Mouse (Mus musculus): ENCODE results near the gene Sec1. TPM values are rescaled to one million over a fixed set of nuclear protein-coding genes. Genes with fewer than 3 reads are reported as not detected.
A peak's percentile ranks its signal among the peaks of the same experiment; 100 is the strongest.

Sec1 gene
- total RNA-seq, 2 experiments from 2014 or later = 0.20 to 0.30 TPM

GRCm38 (mm10) chr7:45719738-45720412, 25.7 kb upstream of the Sec1 start:
- no peak for DNase-seq (ENCODE audit: low spot score in 2 of 2)
- intact Hi-C loops (cut with DNase I) = no loop called here

DNA sequence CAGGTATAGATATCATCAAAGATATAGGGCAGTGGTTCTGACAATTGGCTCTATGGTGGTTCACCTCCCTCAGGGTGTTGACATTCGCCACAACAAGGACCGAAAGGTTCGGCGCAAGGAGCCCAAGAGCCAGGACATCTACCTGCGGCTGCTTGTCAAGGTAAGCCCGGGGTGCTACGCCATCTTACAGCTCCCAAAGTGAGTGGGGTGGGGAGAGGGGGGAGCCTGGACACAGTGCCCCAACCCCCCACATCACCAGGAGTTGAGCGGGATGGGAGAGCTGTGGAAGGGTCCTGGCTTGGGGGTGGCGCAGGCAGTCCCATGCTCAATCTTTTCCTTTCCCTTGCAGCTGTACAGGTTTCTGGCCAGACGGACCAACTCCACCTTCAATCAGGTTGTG, 25.0 kb upstream of the Sec1 start:
- DNase-seq (ENCODE audit: low spot score in 2 of 2) = no peak
- intact Hi-C loops (cut with DNase I) = no loop called here

GRCm38 (mm10) chr7:45718331-45718730, 24.1 kb upstream of the Sec1 start:
- intact Hi-C loops (cut with DNase I) = no loop called here
- no peak for DNase-seq (ENCODE audit: low spot score in 2 of 2)

DNA sequence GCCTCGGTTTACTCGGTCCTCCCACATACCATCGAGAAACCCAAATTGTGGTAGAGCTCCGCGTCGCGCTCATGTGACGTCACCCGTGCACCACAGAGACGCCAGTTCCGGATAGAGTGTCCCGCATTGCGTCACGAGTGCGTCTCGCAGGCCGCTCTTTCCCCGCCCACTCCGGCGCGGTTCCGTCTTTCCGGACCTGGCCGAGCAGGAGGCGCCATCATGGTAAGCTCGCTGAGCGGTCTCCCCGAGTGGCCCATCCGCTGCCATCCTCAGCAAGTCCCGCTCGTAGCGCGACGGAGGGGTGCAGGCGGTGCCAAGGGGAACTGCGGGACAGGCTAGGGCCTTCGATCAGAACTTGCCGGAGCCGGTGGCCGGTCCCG, 23.7 kb upstream of the Sec1 start, which contains the start of gene Sphk2:
Gene Sphk2, minus strand, starts transcription at position 85 of the 380 bp plus-strand sequence.
- intact Hi-C loops (cut with DNase I) = no loop called here

GRCm38 (mm10) chr7:45716952-45717917, 23.0 kb upstream of the Sec1 start:
- intact Hi-C loops (cut with DNase I) = no loop called here
- DNase-seq (ENCODE audit: low spot score in 2 of 2) = no peak

More for the DNA sequence above, 23.7 kb upstream of the Sec1 start, which contains the start of gene Sphk2:
- peak; percentile 99 for DNase-seq (ENCODE audit: low spot score in 2 of 2)

GRCm38 (mm10) chr7:45716460-45716857, 22.3 kb upstream of the Sec1 start:
- intact Hi-C loops (cut with DNase I) = no loop called here
- no peak for DNase-seq (ENCODE audit: low spot score in 2 of 2)

DNA sequence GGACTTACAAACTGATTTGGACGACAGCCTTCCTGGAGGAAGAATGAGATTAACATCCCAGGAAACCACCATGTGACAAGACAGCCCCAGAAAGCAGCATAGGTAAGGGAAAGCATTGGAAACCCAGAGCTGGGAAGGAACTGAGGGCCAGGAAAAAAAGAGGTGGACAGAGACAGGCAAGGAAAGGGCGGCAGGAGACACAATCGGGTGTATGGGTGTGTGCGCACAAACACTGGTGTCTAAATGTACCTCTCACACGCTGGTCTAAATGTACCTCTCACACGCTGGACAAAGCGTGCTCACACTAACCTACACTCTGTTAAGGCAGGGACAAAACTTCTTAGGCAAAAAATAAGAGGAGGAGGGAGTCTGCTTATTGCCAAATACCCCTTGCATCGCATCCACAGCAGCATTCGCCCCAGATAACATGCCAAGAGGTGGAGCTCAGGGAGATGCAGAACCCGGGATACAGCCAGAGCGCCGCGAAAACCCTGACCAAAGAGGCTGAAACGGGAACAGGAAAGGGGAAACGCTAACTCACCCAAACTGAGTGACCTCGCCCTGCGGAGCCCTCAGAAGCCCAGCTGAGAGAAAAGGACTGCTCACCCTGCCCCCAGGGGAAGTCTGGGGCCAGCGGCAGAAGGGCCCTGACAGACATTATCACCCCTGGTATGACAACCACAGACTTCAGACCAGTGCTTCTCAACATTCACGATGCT, 21.7 kb upstream of the Sec1 start:
- DNase-seq (ENCODE audit: low spot score in 2 of 2) = peak in 1 of 2 experiments; percentile 29
- intact Hi-C loops (cut with DNase I) = no loop called here

DNA sequence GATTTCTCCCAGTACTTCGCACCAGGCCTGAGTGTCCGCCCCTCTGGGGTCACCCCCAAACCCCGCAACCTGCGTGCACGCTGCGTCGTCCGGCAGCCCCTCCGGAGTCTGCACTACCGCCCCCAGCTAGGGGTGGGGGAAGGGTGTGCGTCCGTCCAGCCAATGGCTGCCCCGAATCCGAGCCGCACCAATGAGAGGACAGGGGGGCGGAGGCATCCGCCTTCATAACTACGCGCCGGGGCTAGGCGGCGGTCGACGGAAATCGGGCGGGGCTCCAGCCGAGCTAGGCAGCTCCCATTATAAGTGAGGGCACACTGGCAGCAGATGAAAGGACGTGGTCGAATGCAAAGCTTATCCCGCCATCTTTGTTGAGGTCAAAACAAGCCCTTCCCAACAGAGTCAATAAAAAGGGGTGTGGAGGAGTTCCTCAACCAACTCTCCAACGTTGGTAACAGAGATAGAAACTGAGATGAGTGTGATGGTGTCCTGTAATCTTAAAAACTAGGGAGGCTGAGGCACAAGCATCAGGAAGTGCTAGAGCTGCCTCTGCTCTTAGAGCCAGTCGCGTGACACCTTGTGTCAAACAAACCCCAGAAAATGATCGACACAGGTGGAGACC, 21.0 kb upstream of the Sec1 start, which contains the start of gene Rpl18:
Gene Rpl18, plus strand, starts transcription at position 368 of the 619 bp plus-strand sequence.
- intact Hi-C loops (cut with DNase I) = no loop called here
- peak; percentile 99 for DNase-seq (ENCODE audit: low spot score in 2 of 2)

DNA sequence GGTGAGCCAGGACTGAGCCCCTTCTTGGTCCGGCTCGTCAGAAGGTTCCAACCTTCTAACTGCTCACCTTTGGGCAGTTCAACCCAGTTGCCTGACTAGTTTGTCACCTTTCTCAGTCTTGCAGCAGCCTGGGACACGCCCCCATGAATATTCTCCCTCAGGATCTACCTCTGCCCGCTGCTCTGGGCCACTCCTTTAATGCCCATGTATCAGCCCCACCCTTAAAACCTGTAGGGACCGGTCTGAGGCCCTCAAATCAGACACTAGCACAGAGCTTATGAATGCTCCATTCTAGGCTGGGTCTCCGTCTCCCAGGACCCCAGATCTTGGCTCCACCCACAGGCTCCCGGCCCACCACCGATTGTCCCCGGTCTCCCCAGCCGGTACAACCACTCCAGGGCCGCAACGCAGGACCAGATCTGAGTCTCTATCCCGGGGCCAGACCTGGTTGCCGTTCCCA, 20.5 kb upstream of the Sec1 start:
- intact Hi-C loops (cut with DNase I) = no loop called here
- no peak for DNase-seq (ENCODE audit: low spot score in 2 of 2)

GRCm38 (mm10) chr7:45713881-45714520, 19.8 kb upstream of the Sec1 start:
- intact Hi-C loops (cut with DNase I) = no loop called here
- DNase-seq (ENCODE audit: low spot score in 2 of 2) = no peak

GRCm38 (mm10) chr7:45713396-45713795, 19.2 kb upstream of the Sec1 start:
- DNase-seq (ENCODE audit: low spot score in 2 of 2) = no peak
- intact Hi-C loops (cut with DNase I) = no loop called here

DNA sequence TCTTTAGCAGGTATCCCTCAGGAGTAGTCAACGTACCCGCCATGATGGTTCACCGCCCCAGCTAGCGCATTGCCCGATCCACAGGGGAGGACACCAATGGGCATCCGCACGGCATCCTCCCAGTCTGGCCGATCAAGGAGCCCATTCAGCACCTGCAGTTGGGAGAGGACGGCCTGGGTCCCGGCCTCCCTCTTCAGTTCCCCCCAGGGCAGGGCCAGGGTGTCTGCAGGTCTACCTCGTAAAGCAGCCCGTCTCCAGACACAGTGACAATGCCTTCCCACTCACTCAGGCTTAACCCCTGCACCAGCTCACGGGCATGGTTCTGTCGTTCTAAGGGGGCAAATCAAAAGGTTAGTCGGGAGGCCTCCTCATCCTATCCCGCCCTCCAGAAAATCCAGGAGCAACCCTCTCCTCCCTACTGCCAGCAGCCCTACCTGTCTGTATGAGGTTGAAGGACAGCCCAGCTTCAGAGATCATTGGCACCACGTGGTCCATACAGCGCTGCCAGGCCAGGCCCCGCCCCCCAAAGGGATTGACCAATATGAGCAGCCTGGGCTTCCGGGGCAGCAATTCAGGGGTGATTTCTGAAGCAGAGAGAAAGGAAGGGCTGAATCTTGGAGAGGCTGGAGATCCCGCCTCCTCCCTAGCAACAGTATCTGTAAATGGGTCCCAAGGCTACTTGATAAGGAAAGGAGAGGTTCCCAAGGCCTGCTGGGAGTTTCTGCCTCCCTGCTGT, 18.0 kb upstream of the Sec1 start:
- intact Hi-C loops (cut with DNase I) = no loop called here
- DNase-seq (ENCODE audit: low spot score in 2 of 2) = no peak

DNA sequence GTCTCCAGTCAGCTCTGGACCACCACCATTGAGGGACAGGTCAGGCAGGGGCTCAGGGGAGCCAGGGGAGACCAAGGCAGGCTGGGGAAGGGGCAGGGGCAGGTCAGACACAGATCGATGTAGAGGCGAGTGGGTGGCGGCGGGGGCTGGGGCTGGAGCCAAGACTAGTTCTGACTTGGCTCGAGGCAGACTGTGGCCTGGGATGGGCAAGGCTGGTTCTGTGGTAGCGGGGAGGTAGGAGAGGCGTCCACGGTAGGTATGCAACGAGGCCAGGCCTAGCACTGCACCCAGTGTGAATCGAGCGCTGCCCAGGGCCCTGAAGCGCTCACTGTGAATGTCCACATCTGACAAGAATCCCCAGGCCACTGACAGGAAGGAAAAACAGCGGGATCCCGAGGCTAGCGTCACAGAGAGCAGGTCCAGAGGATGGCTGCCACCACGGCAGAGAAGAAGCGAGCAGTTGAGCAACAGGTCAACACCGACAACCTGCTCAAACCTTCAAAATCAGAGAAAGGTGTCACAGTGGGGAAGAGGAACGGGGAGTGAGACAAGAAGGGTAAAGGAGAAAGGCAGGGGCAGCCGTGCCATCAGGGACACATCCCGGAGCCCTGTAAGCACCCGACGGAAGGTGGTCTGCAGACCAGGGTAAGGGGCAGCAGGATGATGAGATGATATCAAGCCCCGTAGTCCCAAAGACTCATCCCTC, 17.3 kb upstream of the Sec1 start:
- DNase-seq (ENCODE audit: low spot score in 2 of 2) = no peak
- intact Hi-C loops (cut with DNase I) = no loop called here

- DNase-seq (ENCODE audit: low spot score in 2 of 2) = no peak
- intact Hi-C loops (cut with DNase I) = no loop called here
Observed at GRCm38 (mm10) chr7:45710477-45711191, 16.4 kb upstream of the Sec1 start.

GRCm38 (mm10) chr7:45709677-45710355, 15.6 kb upstream of the Sec1 start:
- intact Hi-C loops (cut with DNase I) = loop anchor here (10.0 kb wide), 1 partner anchor 245 kb away; the partner anchor contains the start of gene Bax
- no peak for DNase-seq (ENCODE audit: low spot score in 2 of 2)

DNA sequence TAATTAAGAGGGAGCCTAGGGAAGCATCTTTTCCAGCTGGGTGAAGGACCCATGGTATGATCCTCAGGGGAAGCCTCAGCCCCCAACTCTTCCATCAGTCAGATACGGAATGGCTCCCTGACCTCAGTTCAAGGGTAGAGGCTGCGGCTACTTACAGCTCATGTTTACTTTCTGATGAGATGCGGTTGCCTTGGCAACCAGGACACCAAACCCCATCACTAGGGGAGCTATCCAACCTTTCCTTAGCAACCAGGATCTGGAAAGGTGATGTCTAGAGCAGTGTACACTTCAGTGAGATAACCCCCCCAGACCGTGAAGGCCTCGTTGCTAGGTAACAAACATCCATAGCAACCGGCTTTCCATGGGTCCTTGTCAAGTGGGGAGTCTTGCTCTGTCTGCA, 14.8 kb upstream of the Sec1 start:
- peak; percentile 34 to 73 for DNase-seq (ENCODE audit: low spot score in 2 of 2)
- intact Hi-C loops (cut with DNase I) = loop anchor here (10.0 kb wide), 1 partner anchor 244 kb away; the partner anchor contains the start of gene Bax

Data from left cerebral cortex, postnatal 14 days (tissue).